Mouse (Mus musculus) regulatory T cell (primary cell): ENCODE measurements around the gene Clcnkb.

Experiments used
- in situ Hi-C: fragments of 300-600 bp; cut with MboI, MseI; formaldehyde crosslinking; loops from one replicate; pipeline ENCODE4 v1.15.1; 2025; ENCODE audit warnings: high pct_unique_total_duplicates

The Clcnkb gene

DNA sequence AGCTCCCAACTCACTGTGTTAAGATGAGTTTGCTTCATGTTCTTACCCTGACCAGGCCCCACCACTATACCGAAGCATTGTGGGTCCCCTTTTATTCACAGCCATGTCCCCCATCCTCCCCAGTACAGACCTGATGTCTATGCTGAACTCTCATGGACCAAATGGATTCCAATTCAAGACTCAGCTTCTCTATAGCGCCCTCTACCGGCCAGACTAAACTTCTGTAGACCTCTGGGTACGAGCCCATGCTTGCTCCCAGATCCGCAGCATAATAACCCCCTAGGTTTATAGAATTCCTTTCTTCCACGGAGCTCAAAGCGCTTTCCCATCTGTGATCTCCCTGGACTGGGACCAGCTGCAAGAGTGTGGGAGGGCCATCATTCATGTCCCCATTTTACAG, 55.0 kb downstream of the Clcnkb start:
- in situ Hi-C loops: loop anchor here (5.0 kb wide), 1 partner anchor 84 kb away; no protein-coding TSS in a partner anchor

DNA sequence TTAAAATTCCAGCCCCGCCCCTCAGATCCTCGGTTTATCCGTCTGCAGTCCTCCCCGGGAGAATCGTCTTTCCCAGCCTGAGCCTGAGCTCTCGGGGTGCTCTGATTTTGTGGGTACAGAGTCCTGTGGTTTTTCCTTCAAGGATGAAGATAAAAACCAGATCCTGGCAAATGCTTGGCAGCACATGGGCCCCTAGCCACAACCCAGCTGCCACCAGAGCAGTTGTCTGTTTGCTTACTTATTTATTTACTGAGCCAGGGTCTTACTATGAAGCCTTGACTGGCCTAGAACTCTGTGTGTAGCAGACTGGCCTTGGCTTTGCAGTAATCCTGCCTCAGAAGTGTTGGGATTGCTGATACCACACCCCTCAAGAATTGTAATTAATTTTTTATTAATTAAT, 56.6 kb downstream of the Clcnkb start:
- in situ Hi-C loops: no loop called here

DNA sequence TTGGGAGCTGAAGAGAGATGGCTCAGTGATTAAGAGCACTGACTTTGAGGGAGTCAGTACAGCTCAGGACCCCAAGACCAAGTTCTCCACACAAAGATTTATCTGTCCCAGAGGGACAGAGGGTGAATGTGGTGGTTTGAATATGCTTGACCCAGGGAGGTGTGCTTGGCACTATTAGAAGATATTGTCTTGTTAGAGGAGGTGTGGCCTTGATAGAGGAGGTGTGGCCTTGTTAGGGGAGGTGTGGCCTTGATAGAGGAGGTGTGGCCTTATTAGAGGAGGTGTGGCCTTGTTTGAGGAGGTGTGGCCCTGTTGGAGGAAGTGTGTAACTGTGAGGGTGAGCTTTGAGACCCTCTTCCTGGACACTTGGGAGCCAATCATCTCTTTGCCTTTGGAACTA, 58.0 kb downstream of the Clcnkb start:
- in situ Hi-C loops: no loop called here
